15 mouse cellular contexts compared by ENCODE assay signal in the genomic region with DNA sequence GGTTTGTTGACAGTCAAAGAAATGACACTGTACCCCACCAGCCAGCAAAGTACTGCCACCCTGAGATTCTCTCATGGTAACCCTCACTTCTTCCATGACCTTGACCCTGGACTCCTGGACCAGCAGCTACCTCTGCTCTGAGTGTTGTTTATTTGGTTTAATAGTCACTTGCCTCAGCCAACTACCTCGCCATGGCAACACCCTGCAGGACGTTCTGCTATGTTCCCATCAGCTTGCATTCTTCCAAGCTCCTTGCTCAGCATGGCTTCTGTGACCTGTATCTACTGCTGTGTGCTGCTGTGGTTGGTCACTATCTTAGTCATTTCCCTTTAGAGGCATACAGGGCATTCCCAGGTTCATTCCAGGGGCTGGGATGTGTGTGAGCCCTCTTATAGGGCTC.
DNase-seq lines count a peak whose midpoint lies in the region; ATAC-seq lines count a peak whose summit lies in the region.
"Had no signal": no experiment of that assay in that cellular context is flagged by ENCODE, and none has a peak within 500 bp of the region (broad histone marks: within the 10 kb centered on the region; RNA-seq: fewer than 3 reads in every experiment).

No protein-coding gene starts in this region.

- peak overlapping the region; percentile 77 to 82 for H3K27ac ChIP-seq in heart, embryonic 14.5 days (replicated peaks in 1 of 2; ENCODE audit: control insufficient read depth in 1 of 2, insufficient read depth in 1 of 2, low read depth in 2 of 2, low read length in 2 of 2)
- H3K27ac ChIP-seq: embryonic facial prominence, embryonic 12.5 days; intestine, embryonic 15.5 days; left cerebral cortex, adult 2 months; limb, embryonic 13.5 days had no signal

- no peak overlapping the region for H3K4me3 ChIP-seq in heart, embryonic 14.5 days (ENCODE audit: control insufficient read depth in 1 of 2, insufficient read depth in 1 of 2, low read depth in 1 of 2, low read length in 2 of 2)
- H3K4me3 ChIP-seq: embryonic facial prominence, embryonic 12.5 days; intestine, embryonic 15.5 days; left cerebral cortex, adult 2 months; limb, embryonic 13.5 days had no signal

- no peak; the same call in 1 of the 2 replicates for ATAC-seq in heart, embryonic 14.5 days (ENCODE audit: insufficient number of reproducible peaks, insufficient read depth, low FRiP score, low read depth)
- no peak for ATAC-seq in megakaryocyte progenitor cell, adult 5-6 weeks (replicated peaks; ENCODE audit: poor library complexity)
- ATAC-seq: activated CD4-positive, CD25-positive, alpha-beta regulatory T cell, adult 4 months had no signal

- H3K4me1 ChIP-seq in heart, embryonic 14.5 days (ENCODE audit: control insufficient read depth in 2 of 2, insufficient read depth in 2 of 2, low read length in 2 of 2) = peaks cover 9 to 20% of the 10 kb centered on the region in 2 experiments
- H3K4me1 ChIP-seq: embryonic facial prominence, embryonic 12.5 days; intestine, embryonic 15.5 days; limb, embryonic 13.5 days had no signal

- H3K9me3 ChIP-seq in heart, embryonic 14.5 days (ENCODE audit: control insufficient read depth, low read length) = no peaks in the 10 kb centered on the region
- H3K9me3 ChIP-seq: embryonic facial prominence, embryonic 12.5 days; G1E; intestine, embryonic 15.5 days; limb, embryonic 13.5 days had no signal

- 33% methylated on average over 2 of the region's 2 CpGs for WGBS in heart, embryonic 14.5 days

- H3K27me3 ChIP-seq in heart, embryonic 14.5 days (ENCODE audit: control insufficient read depth, insufficient read depth, low read length) = no peaks in the 10 kb centered on the region
- H3K27me3 ChIP-seq: embryonic facial prominence, embryonic 12.5 days; intestine, embryonic 15.5 days; limb, embryonic 13.5 days had no signal

- DNase-seq in heart, postnatal 4 days = no peak
- peak; percentile 42 for DNase-seq in kidney, adult 9 months
- DNase-seq in kidney, postnatal 14 days = no peak
- DNase-seq in 3134 (ENCODE audit: extremely low read depth, insufficient read length, low spot score) = peak; percentile 29
- DNase-seq in adipocyte (ENCODE audit: low spot score) = peak; percentile 16
- DNase-seq: cerebellum, postnatal 36 days; right cerebral cortex, adult 18-20 months had no signal

- no peaks in the 10 kb centered on the region for H3K36me3 ChIP-seq in heart, embryonic 14.5 days (ENCODE audit: control insufficient read depth, insufficient read depth, low read length)
- H3K36me3 ChIP-seq: embryonic facial prominence, embryonic 12.5 days; G1E; intestine, embryonic 15.5 days; limb, embryonic 13.5 days had no signal

- H3K4me2 ChIP-seq in heart, embryonic 14.5 days (ENCODE audit: low read length) = no peak overlapping the region
- H3K4me2 ChIP-seq: embryonic facial prominence, embryonic 12.5 days; intestine, embryonic 15.5 days; limb, embryonic 13.5 days had no signal

- H3K9ac ChIP-seq in heart, embryonic 14.5 days (ENCODE audit: low read length) = no peak overlapping the region
- H3K9ac ChIP-seq: embryonic facial prominence, embryonic 12.5 days; intestine, embryonic 15.5 days; limb, embryonic 13.5 days had no signal

Comparison
In these comparisons a context has a peak if more than half of its experiments do, and no peak if none do; other contexts are left out.
1. DNase-seq: peak in kidney, adult 9 months (single experiment), 3134 (single experiment) and adipocyte (single experiment); none in heart, postnatal 4 days (single experiment) and kidney, postnatal 14 days (single experiment).